Mouse (Mus musculus): ENCODE measurements around the gene Gatad2a.
"Not testable (repeated sequence)": the region's sequence is repeated elsewhere in the genome, so short reads cannot be mapped to it uniquely, and the experiment has no call there.

Gene Gatad2a

DNA sequence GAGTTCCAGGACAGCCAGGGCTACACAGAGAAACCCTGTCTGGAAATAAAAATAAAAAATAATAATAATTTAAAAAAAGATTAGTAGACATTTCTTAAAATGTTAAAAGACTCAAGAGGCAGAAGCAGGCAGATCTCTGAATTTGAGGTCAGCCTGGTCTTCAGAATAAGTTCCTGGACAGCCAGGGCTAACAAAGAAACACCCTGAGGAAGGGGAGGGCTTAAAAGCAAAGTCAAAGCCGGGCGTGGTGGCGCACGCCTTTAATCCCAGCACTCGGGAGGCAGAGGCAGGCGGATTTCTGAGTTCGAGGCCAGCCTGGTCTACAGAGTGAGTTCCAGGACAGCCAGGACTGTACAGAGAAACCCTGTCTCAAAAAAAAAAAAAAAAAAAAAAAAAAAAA lies 7.2 kb downstream of the Gatad2a start:
- not testable (repeated sequence) for DNase-seq

DNA sequence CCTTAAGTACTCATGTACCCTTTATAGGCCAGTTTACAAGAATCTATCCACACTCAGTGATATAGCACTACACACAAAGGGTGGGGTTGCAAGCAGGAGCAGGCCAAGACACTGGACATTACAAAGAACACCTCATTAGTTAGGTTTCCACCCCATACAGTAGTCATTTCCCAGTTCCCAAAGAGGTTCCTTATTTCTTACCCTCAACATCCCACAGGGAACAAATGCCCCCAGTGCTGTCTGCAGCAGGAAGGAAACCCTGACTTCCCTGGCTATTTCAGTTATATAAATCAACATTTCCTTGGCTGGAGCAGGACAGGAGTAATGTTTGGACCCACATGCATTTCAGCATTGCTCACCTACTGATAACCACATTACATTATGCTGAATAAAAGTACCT lies 8.4 kb downstream of the Gatad2a start:
- no peak for DNase-seq

- DNase-seq, result no peak
Observed at GRCm38 (mm10) chr8:69984876-69985553, 11.2 kb downstream of the Gatad2a start.

- DNase-seq, result no peak
Observed at GRCm38 (mm10) chr8:69978456-69978855, 17.7 kb downstream of the Gatad2a start.

- no peak for DNase-seq
Observed at GRCm38 (mm10) chr8:69974806-69975205, 21.4 kb downstream of the Gatad2a start.

DNA sequence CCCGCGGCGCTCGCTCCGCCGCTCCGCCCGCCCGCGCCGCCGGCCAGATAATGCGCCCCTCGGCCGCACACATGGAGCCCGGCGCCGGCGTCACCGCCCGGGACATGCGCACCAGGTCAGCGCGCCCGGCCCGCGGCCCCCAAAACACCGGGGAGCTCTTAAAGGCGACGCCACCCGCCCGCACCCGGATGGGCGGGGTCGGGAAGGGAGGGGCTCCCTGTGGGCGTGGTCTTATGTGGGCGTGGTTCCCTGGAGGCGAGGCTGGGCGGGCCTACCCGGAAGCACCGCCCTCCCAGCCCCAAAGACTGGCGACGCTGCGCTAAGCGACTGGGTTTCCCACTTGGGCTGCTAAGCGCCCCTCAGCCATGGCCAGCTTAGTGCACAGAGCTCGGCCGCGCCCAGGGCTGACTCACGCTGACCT lies 22.0 kb downstream of the Gatad2a start:
- DNase-seq, result peak; percentile 90

- peak; percentile 8 for DNase-seq
Observed at GRCm38 (mm10) chr8:69973442-69974161, 22.6 kb downstream of the Gatad2a start.

- DNase-seq, result no peak
Observed at GRCm38 (mm10) chr8:69973063-69973441, 23.1 kb downstream of the Gatad2a start.

DNA sequence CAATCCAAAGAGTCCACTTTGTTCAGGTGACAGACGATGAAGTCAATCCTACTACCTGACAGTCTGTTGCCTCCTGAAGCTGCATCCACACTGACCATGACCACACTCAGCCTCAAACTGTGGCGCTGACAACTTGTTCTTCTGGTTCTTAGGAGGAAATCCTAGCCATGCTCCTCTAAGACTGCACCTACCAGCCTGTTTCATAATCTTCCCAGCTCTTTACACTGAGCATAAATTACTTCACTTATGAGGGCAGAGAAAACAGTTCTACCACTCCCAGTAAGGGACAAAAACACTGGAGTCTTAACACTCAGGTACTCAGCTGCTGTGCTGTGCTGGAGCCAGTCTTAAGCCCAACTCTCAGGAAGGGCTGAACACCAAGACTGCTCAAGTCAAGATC lies 25.3 kb downstream of the Gatad2a start:
- no peak for DNase-seq

- DNase-seq, result no peak
Observed at GRCm38 (mm10) chr8:69967291-69967933, 28.8 kb downstream of the Gatad2a start.

- DNase-seq, result no peak
Observed at GRCm38 (mm10) chr8:69959241-69959640, 36.9 kb downstream of the Gatad2a start.

GRCm38 (mm10) chr8:69957879-69958278 lies 38.3 kb downstream of the Gatad2a start:
- no peak for DNase-seq

DNA sequence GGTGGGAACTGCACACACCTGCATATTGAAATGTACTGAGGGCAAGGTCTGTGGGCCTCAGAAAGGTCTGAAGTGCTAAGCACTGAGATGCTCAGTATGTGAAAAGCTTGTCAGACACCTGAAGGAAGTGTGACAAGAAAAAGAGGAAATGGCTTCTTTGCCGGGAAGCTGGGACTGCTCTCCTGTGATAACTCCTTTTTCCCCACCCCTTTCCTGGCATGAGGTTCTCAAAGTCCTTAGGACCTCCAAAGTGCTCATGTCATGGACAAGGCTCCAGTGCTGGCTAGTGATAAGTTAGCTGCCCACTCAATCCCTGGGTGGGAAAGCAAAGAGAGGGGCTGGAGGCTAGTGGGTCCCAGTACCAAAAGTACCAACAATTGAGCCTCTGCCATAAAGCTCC lies 38.8 kb downstream of the Gatad2a start:
- no peak for DNase-seq

DNA sequence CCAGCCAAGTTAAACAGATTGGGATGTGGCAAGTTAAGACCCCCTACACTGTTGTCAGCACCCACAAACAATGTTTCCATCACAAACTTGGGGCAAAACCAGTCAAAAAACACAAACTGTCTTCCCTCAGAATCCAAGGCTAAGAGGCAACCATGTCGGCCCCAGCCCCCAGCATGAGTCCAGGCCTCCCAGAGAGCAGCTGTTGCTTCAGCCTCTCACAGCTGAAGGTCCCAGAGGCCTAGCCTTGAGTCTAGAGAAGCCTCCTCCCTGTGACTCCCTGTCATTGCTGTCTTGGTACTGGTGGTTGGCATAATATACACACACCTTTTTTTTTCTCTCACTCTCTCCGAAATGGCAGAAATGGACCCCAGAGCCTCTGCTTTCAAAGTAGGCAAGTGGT lies 39.5 kb downstream of the Gatad2a start:
- no peak for DNase-seq

- no peak for DNase-seq
Observed at GRCm38 (mm10) chr8:69954642-69955041, 41.5 kb downstream of the Gatad2a start.

DNA sequence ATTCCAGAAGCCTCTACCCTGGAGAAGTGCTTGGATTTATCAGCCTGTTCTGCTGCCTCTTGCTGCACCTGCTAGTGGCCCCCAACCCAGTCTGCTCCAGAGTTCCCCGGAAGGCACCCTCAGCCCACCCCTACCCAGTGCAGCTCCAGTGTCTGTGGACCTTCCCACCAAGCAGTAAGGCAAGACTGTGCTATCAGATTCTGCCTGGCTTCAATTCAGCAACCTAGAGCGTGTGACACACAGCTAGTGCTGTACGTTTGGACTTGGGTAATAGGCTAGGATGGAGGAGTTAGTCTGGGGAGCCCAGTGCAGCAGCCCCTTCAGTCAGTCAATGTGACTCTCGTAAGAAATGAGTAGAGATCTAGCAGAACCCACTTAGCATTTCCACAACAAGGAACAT lies 42.0 kb downstream of the Gatad2a start:
- DNase-seq, result no peak

GRCm38 (mm10) chr8:69950300-69950699 lies 45.9 kb downstream of the Gatad2a start:
- DNase-seq, result no peak

- not testable (repeated sequence) for DNase-seq
Observed at GRCm38 (mm10) chr8:69942495-69942894, 53.7 kb downstream of the Gatad2a start.

GRCm38 (mm10) chr8:69940386-69940785 lies 55.8 kb downstream of the Gatad2a start:
- no peak for DNase-seq

DNA sequence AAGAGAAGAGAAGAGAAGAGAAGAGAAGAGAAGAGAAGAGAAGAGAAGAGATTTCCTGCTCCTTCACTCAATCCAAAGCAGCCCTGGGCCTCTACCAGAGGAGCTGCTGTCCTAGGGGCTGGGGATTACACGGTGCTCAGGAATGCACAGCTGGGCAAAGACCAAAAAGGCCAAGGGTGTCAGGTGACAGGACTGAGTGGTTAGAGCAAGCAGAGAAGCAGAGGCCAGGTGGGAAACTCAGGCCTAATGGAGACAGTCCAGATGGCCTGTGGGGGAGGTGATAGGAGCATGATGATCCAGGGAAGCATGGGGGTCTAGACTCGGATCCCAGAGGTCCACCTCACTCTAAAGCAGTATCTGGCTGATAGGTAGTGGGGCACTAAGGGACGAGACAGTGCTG lies 56.6 kb downstream of the Gatad2a start:
- DNase-seq, result no peak

- no peak for DNase-seq
Observed at GRCm38 (mm10) chr8:69938245-69938982, 57.8 kb downstream of the Gatad2a start.

- no peak for DNase-seq
Observed at GRCm38 (mm10) chr8:69937466-69937865, 58.7 kb downstream of the Gatad2a start.

- DNase-seq, result no peak
Observed at GRCm38 (mm10) chr8:69936050-69936794, 60.0 kb downstream of the Gatad2a start.
